Mouse (Mus musculus): Measurements from ENCODE around the gene Tbx10. TPM values are rescaled to one million over a fixed set of nuclear protein-coding genes. Genes with fewer than 3 reads are reported as not detected.
"Not testable (repeated sequence)": the region's sequence is repeated elsewhere in the genome, so short reads cannot be mapped to it uniquely, and the experiment has no call there.

Tbx10 gene
- polyA plus RNA-seq, 1 experiment = 0.31 TPM

GRCm38 (mm10) chr19:4042124-4042523, 49.6 kb downstream of the Tbx10 start:
- H3K4me1 ChIP-seq (ENCODE audit: control insufficient read depth, insufficient read depth, low read length) = peaks cover 11% of the 10 kb centered on the region; the same call in 1 of the 2 replicates
- WGBS = 65% methylated on average over 14 of the region's 14 CpGs
- peak; percentile 47 for DNase-seq
- TF ChIP-seq POLR2A (IDR thresholded peaks at IDR 0.05; ENCODE audit: low read depth, low read length) (no peak), CTCF (conservative IDR thresholded peaks at IDR 0.05; ENCODE audit: insufficient read depth, insufficient read length, low read depth, low read length) (no peak)
- H3K27ac ChIP-seq (ENCODE audit: insufficient read depth, low read depth, low read length) = no peak overlapping the region
- no peaks in the 10 kb centered on the region for H3K27me3 ChIP-seq (replicated peaks; ENCODE audit: control insufficient read depth, insufficient read depth, low read length)
- H3K36me3 ChIP-seq (ENCODE audit: control insufficient read depth, insufficient read depth, low read length) = no peaks in the 10 kb centered on the region
- no peak overlapping the region for H3K4me3 ChIP-seq (ENCODE audit: insufficient read depth, low read depth, low read length)

GRCm38 (mm10) chr19:4044109-4044508, 51.6 kb downstream of the Tbx10 start:
- not testable (repeated sequence) for H3K4me1 ChIP-seq (ENCODE audit: control insufficient read depth, insufficient read depth, low read length); H3K4me3 ChIP-seq (ENCODE audit: insufficient read depth, low read depth, low read length)

GRCm38 (mm10) chr19:4045966-4046865, 53.7 kb downstream of the Tbx10 start, which contains the start of gene Gstp2:
Gstp2 (minus strand) TSS chr19:4046023.
- TF ChIP-seq CTCF (conservative IDR thresholded peaks at IDR 0.05; ENCODE audit: insufficient read depth, insufficient read length, low read depth, low read length) (peak; percentile 56), POLR2A (IDR thresholded peaks at IDR 0.05; ENCODE audit: low read depth, low read length) (no peak)
- DNase-seq = peak; percentile 95
- Histone ChIP-seq H3K36me3 (ENCODE audit: control insufficient read depth, insufficient read depth, low read length) (no peaks in the 10 kb centered on the region), H3K27ac (ENCODE audit: insufficient read depth, low read depth, low read length) (peak within 1 kb of the TSS; percentile 33; the same call in 1 of the 2 replicates), H3K4me1 (ENCODE audit: control insufficient read depth, insufficient read depth, low read length) (peaks cover 2% of the 10 kb centered on the region; the same call in 1 of the 2 replicates), H3K27me3 (replicated peaks; ENCODE audit: control insufficient read depth, insufficient read depth, low read length) (no peaks in the 10 kb centered on the region), H3K4me3 (ENCODE audit: insufficient read depth, low read depth, low read length) (no peak within 1 kb of the TSS)
- 34% methylated on average over 16 of the region's 16 CpGs for WGBS

More at GRCm38 (mm10) chr19:4044109-4044508, 51.6 kb downstream of the Tbx10 start:
- not testable (repeated sequence) for DNase-seq; H3K27ac ChIP-seq (ENCODE audit: insufficient read depth, low read depth, low read length); H3K36me3 ChIP-seq (ENCODE audit: control insufficient read depth, insufficient read depth, low read length); H3K27me3 ChIP-seq (replicated peaks; ENCODE audit: control insufficient read depth, insufficient read depth, low read length)
- WGBS = 86% methylated on average over 5 of the region's 5 CpGs

GRCm38 (mm10) chr19:4046866-4047254, 54.3 kb downstream of the Tbx10 start:
- no peak overlapping the region for H3K27ac ChIP-seq (ENCODE audit: insufficient read depth, low read depth, low read length)
- H3K36me3 ChIP-seq (ENCODE audit: control insufficient read depth, insufficient read depth, low read length) = no peaks in the 10 kb centered on the region
- H3K4me1 ChIP-seq (ENCODE audit: control insufficient read depth, insufficient read depth, low read length) = peaks cover 2% of the 10 kb centered on the region; the same call in 1 of the 2 replicates
- no peak overlapping the region for H3K4me3 ChIP-seq (ENCODE audit: insufficient read depth, low read depth, low read length)
- H3K27me3 ChIP-seq (replicated peaks; ENCODE audit: control insufficient read depth, insufficient read depth, low read length) = no peaks in the 10 kb centered on the region
- TF ChIP-seq POLR2A (IDR thresholded peaks at IDR 0.05; ENCODE audit: low read depth, low read length) (no peak), CTCF (conservative IDR thresholded peaks at IDR 0.05; ENCODE audit: insufficient read depth, insufficient read length, low read depth, low read length) (no peak)
- whole genome bisulfite sequencing = 82% methylated on average over 8 of the region's 8 CpGs
- no peak for DNase-seq

GRCm38 (mm10) chr19:4047859-4048258, 55.3 kb downstream of the Tbx10 start:
- TF ChIP-seq CTCF (conservative IDR thresholded peaks at IDR 0.05; ENCODE audit: insufficient read depth, insufficient read length, low read depth, low read length) = peak; percentile 84
- no peak for TF ChIP-seq POLR2A (IDR thresholded peaks at IDR 0.05; ENCODE audit: low read depth, low read length)
- DNase-seq = peak; percentile 88
- no peaks in the 10 kb centered on the region for H3K36me3 ChIP-seq (ENCODE audit: control insufficient read depth, insufficient read depth, low read length)
- no peak overlapping the region for H3K27ac ChIP-seq (ENCODE audit: insufficient read depth, low read depth, low read length)
- 20% methylated on average over 4 of the region's 4 CpGs for WGBS
- H3K4me1 ChIP-seq (ENCODE audit: control insufficient read depth, insufficient read depth, low read length) = peaks cover 2% of the 10 kb centered on the region; the same call in 1 of the 2 replicates
- no peaks in the 10 kb centered on the region for H3K27me3 ChIP-seq (replicated peaks; ENCODE audit: control insufficient read depth, insufficient read depth, low read length)
- H3K4me3 ChIP-seq (ENCODE audit: insufficient read depth, low read depth, low read length) = no peak overlapping the region

GRCm38 (mm10) chr19:4049069-4049468, 56.5 kb downstream of the Tbx10 start:
- not testable (repeated sequence) for H3K36me3 ChIP-seq (ENCODE audit: control insufficient read depth, insufficient read depth, low read length); H3K27me3 ChIP-seq (replicated peaks; ENCODE audit: control insufficient read depth, insufficient read depth, low read length); H3K27ac ChIP-seq (ENCODE audit: insufficient read depth, low read depth, low read length); H3K4me1 ChIP-seq (ENCODE audit: control insufficient read depth, insufficient read depth, low read length); H3K4me3 ChIP-seq (ENCODE audit: insufficient read depth, low read depth, low read length); DNase-seq
- TF ChIP-seq CTCF (conservative IDR thresholded peaks at IDR 0.05; ENCODE audit: insufficient read depth, insufficient read length, low read depth, low read length) = peak; percentile 34; the same call in 1 of the 2 replicates
- WGBS = 77% methylated on average over 5 of the region's 5 CpGs

Other genes with a start within 250 kb of the Tbx10 start
- 12.6 and 12.9 TPM in 2 replicates for gene Kmt5b, start 225.3 kb upstream of the Tbx10 start, polyA plus RNA-seq (2012; rRNA removed)
- gene Chka, start 141.0 kb upstream of the Tbx10 start, polyA plus RNA-seq (2012; rRNA removed) = 65.0 and 72.0 TPM in 2 replicates
- 69.2 and 71.2 TPM in 2 replicates for gene Tcirg1, start 85.6 kb upstream of the Tbx10 start, polyA plus RNA-seq (2012; rRNA removed)
- 678 and 742 TPM in 2 replicates for gene Ndufs8, start 80.0 kb upstream of the Tbx10 start, polyA plus RNA-seq (2012; rRNA removed)
- gene Aldh3b1, start 62.9 kb upstream of the Tbx10 start, polyA plus RNA-seq (2012; rRNA removed) = 17.4 and 19.4 TPM in 2 replicates
- 52.3 and 55.7 TPM in 2 replicates for gene Unc93b1, start 57.6 kb upstream of the Tbx10 start, polyA plus RNA-seq (2012; rRNA removed)
- 4.7 and 9.2 TPM in 2 replicates for gene Aldh3b3, start 34.1 kb upstream of the Tbx10 start, polyA plus RNA-seq (2012; rRNA removed)
- gene Aldh3b2, start 20.4 kb upstream of the Tbx10 start, polyA plus RNA-seq (2012; rRNA removed) = 2.6 and 3.9 TPM in 2 replicates
- 1,670 and 2,218 TPM in 2 replicates for gene Acy3, start 6.2 kb upstream of the Tbx10 start, polyA plus RNA-seq (2012; rRNA removed)
- gene Nudt8, start 7.8 kb downstream of the Tbx10 start, polyA plus RNA-seq (2012; rRNA removed) = 19.9 and 20.9 TPM in 2 replicates
- gene Gm49405, start 7.9 kb downstream of the Tbx10 start, polyA plus RNA-seq (2012; rRNA removed) = 1.2 and 1.7 TPM in 2 replicates
- gene Doc2g, start 10.6 kb downstream of the Tbx10 start, polyA plus RNA-seq (2012; rRNA removed) = 5.1 and 5.5 TPM in 2 replicates
- 471 and 532 TPM in 2 replicates for gene Ndufv1, start 20.1 kb downstream of the Tbx10 start, polyA plus RNA-seq (2012; rRNA removed)
- 686 and 745 TPM in 2 replicates for gene Gstp1, start 45.2 kb downstream of the Tbx10 start, polyA plus RNA-seq (2012; rRNA removed)
- 11.5 and 36.0 TPM in 2 replicates for gene Gstp2, start 53.3 kb downstream of the Tbx10 start, polyA plus RNA-seq (2012; rRNA removed)
- gene Gstp3, start 66.8 kb downstream of the Tbx10 start, polyA plus RNA-seq (2012; rRNA removed) = 0.72 and 2.3 TPM in 2 replicates
- gene Cabp2, start 88.8 kb downstream of the Tbx10 start, polyA plus RNA-seq (2012; rRNA removed) = 0.66 and 0.92 TPM in 2 replicates
- gene Cdk2ap2, start 104.4 kb downstream of the Tbx10 start, polyA plus RNA-seq (2012; rRNA removed) = 134 and 138 TPM in 2 replicates
- 41.6 and 46.3 TPM in 2 replicates for gene Pitpnm1, start 107.2 kb downstream of the Tbx10 start, polyA plus RNA-seq (2012; rRNA removed)
- gene Aip, start 133.1 kb downstream of the Tbx10 start, polyA plus RNA-seq (2012; rRNA removed) = 80.5 and 96.2 TPM in 2 replicates
- gene Gpr152, start 147.0 kb downstream of the Tbx10 start, polyA plus RNA-seq (2012; rRNA removed) = 0.03 and 0.05 TPM in 2 replicates
- gene Cabp4, start 151.3 kb downstream of the Tbx10 start, polyA plus RNA-seq (2012; rRNA removed) = 0.12 and 0.20 TPM in 2 replicates
- 176 and 181 TPM in 2 replicates for gene Coro1b, start 155.9 kb downstream of the Tbx10 start, polyA plus RNA-seq (2012; rRNA removed)
- gene Ptprcap, start 160.9 kb downstream of the Tbx10 start, polyA plus RNA-seq (2012; rRNA removed) = 4.7 and 20.0 TPM in 2 replicates
- gene Rps6kb2, start 170.6 kb downstream of the Tbx10 start, polyA plus RNA-seq (2012; rRNA removed) = 41.0 and 41.8 TPM in 2 replicates
- 3.8 and 4.0 TPM in 2 replicates for gene Carns1, start 182.7 kb downstream of the Tbx10 start, polyA plus RNA-seq (2012; rRNA removed)
- 2.3 and 9.1 TPM in 2 replicates for gene Tbc1d10c, start 198.5 kb downstream of the Tbx10 start, polyA plus RNA-seq (2012; rRNA removed)
- 484 and 509 TPM in 2 replicates for gene Ppp1ca, start 199.3 kb downstream of the Tbx10 start, polyA plus RNA-seq (2012; rRNA removed)
- gene Rad9a, start 208.9 kb downstream of the Tbx10 start, polyA plus RNA-seq (2012; rRNA removed) = 18.4 and 19.2 TPM in 2 replicates
- 13.6 TPM in 2 replicates for gene Clcf1, start 221.5 kb downstream of the Tbx10 start, polyA plus RNA-seq (2012; rRNA removed)
- 3.4 TPM in 1 of 2 replicates, not detected in the other for gene AC109138.7, start 221.6 kb downstream of the Tbx10 start, polyA plus RNA-seq (2012; rRNA removed)
- gene Pold4, start 239.1 kb downstream of the Tbx10 start, polyA plus RNA-seq (2012; rRNA removed) = 96.1 and 99.8 TPM in 2 replicates

Data from kidney, adult 2 months (tissue).